Mouse (Mus musculus) stomach, embryonic 16.5 days (tissue): ENCODE data around the gene Ncor2. TPM values are rescaled to one million over a fixed set of nuclear protein-coding genes. Genes with fewer than 3 reads are reported as not detected.

Experiments
- ATAC-seq: fragments of 200-750 bp; cut with Nextera tagmentation; 2 replicates; pipeline ENCODE4 v1.8.0; 2017; ENCODE audit warnings: moderate number of reproducible peaks, moderate TSS enrichment; ENCODE audit not compliant: insufficient read depth, low FRiP score
- H3K27ac ChIP-seq: fragments of 300-500 bp; sonication (generic); 2 replicates; pipeline ENCODE4 v1.5.1; 2014; ENCODE audit warnings: low read length
- H3K27me3 ChIP-seq: fragments of 300-500 bp; sonication (generic); 2 replicates; pipeline ENCODE4 v1.6.1; 2014; ENCODE audit warnings: low read length, control low read depth, mixed read lengths; ENCODE audit not compliant: control insufficient read depth, insufficient read depth
- H3K36me3 ChIP-seq: fragments of 300-500 bp; sonication (generic); 2 replicates; pipeline ENCODE4 v1.6.1; 2014; ENCODE audit warnings: low read length; ENCODE audit not compliant: control insufficient read depth, insufficient read depth
- H3K4me1 ChIP-seq: fragments of 300-500 bp; sonication (generic); 2 replicates; pipeline ENCODE4 v1.6.1; 2014; ENCODE audit warnings: low read length, control low read depth, mixed read lengths; ENCODE audit not compliant: control insufficient read depth, insufficient read depth
- H3K4me2 ChIP-seq: fragments of 300-500 bp; sonication (generic); 2 replicates; pipeline ENCODE4 v1.6.1; 2014; ENCODE audit warnings: low read depth, low read length, mixed read lengths
- H3K4me3 ChIP-seq: fragments of 300-500 bp; sonication (generic); replicated peaks from 2 replicates; pipeline ENCODE4 v1.5.1; 2014; ENCODE audit warnings: mild to moderate bottlenecking, low read length
- H3K9ac ChIP-seq: fragments of 300-500 bp; sonication (generic); 2 replicates; pipeline ENCODE4 v1.6.1; 2014; ENCODE audit warnings: low read length
- H3K9me3 ChIP-seq: fragments of 300-500 bp; sonication (generic); replicated peaks from 2 replicates; pipeline ENCODE4 v1.6.1; 2016; ENCODE audit warnings: low read length, control low read depth; ENCODE audit not compliant: control insufficient read depth
- WGBS: fragments of 180-500 bp; shearing (Covaris S2); extraction: QIAGEN DNeasy Blood & Tissue Kit; methylation state at CpG from one replicate; pipeline ENCODE4 v1.1.7; 2014; 5-methylcytosine and 5-hydroxymethylcytosine counted together
- polyA plus RNA-seq: library from polyadenylated mRNA; unstranded; fragments of >200 nt; fragmentation: Nextera tagmentation; extraction: Ambion mirVana; gene quantifications from 2 replicates; pipeline ENCODE4 v1.2.1, GENCODE M21; 2015

Gene Ncor2
- polyA plus RNA-seq, 1 experiment from 2014 or later, result 24.6 TPM

- no peak overlapping the region for H3K4me3 ChIP-seq
- 70% methylated on average over 22 of the region's 22 CpGs for WGBS
- H3K27ac ChIP-seq, result peak overlapping the region; percentile 63
- H3K4me2 ChIP-seq, result 0 out of 2 replicates have a peak overlapping the region, but pooled peaks have one; percentile 15
- H3K27me3 ChIP-seq, result no peaks in the 10 kb centered on the region
- H3K9me3 ChIP-seq, result no peaks in the 10 kb centered on the region
- H3K36me3 ChIP-seq, result no peaks in the 10 kb centered on the region
- 0 out of 2 replicates have a peak, but pooled peaks have one; percentile 12 for ATAC-seq
- peaks cover 86% of the 10 kb centered on the region for H3K4me1 ChIP-seq
- no peak overlapping the region; the same call in 1 of the 2 replicates for H3K9ac ChIP-seq
Measured at GRCm38 (mm10) chr5:125156418-125157205, 22.4 kb downstream of the Ncor2 start.

- no peak for ATAC-seq
- H3K27ac ChIP-seq, result peak overlapping the region; percentile 63
- WGBS, result 87% methylated on average over 4 of the region's 4 CpGs
Measured at GRCm38 (mm10) chr5:125155451-125155850, 23.6 kb downstream of the Ncor2 start.

GRCm38 (mm10) chr5:125154989-125155388 lies 24.0 kb downstream of the Ncor2 start:
- H3K4me1 ChIP-seq, result peaks cover 92% of the 10 kb centered on the region
- peak overlapping the region; percentile 60 for H3K27ac ChIP-seq
- H3K27me3 ChIP-seq, result no peaks in the 10 kb centered on the region
- H3K4me2 ChIP-seq, result no peak overlapping the region
- H3K36me3 ChIP-seq, result no peaks in the 10 kb centered on the region
- 51% methylated on average over 5 of the region's 5 CpGs for WGBS
- no peak overlapping the region for H3K4me3 ChIP-seq
- ATAC-seq, result no peak
- H3K9ac ChIP-seq, result peak overlapping the region; percentile 30; the same call in 1 of the 2 replicates
- no peaks in the 10 kb centered on the region for H3K9me3 ChIP-seq

More at GRCm38 (mm10) chr5:125155451-125155850, 23.6 kb downstream of the Ncor2 start:
- Histone ChIP-seq H3K27me3 (no peaks in the 10 kb centered on the region), H3K9ac (peak overlapping the region; percentile 30; the same call in 1 of the 2 replicates), H3K4me2 (no peak overlapping the region), H3K9me3 (no peaks in the 10 kb centered on the region), H3K4me1 (peaks cover 94% of the 10 kb centered on the region), H3K36me3 (no peaks in the 10 kb centered on the region), H3K4me3 (no peak overlapping the region)

- no peak for ATAC-seq
- Histone ChIP-seq H3K4me3 (no peak overlapping the region), H3K36me3 (no peaks in the 10 kb centered on the region), H3K9ac (no peak overlapping the region), H3K27ac (peak overlapping the region; percentile 60; the same call in 1 of the 2 replicates), H3K4me2 (no peak overlapping the region), H3K27me3 (no peaks in the 10 kb centered on the region), H3K4me1 (peaks cover 92% of the 10 kb centered on the region), H3K9me3 (no peaks in the 10 kb centered on the region)
- WGBS, result 73% methylated on average over 5 of the region's 5 CpGs
Measured at GRCm38 (mm10) chr5:125154178-125154577, 24.8 kb downstream of the Ncor2 start.

- H3K4me1 ChIP-seq, result peaks cover 92% of the 10 kb centered on the region
- H3K27me3 ChIP-seq, result no peaks in the 10 kb centered on the region
- H3K36me3 ChIP-seq, result no peaks in the 10 kb centered on the region
- H3K4me3 ChIP-seq, result no peak overlapping the region
- ATAC-seq, result no peak
- no peak overlapping the region for H3K4me2 ChIP-seq
- WGBS, result 86% methylated on average over 11 of the region's 11 CpGs
- no peaks in the 10 kb centered on the region for H3K9me3 ChIP-seq
- no peak overlapping the region for H3K9ac ChIP-seq
- H3K27ac ChIP-seq, result no peak overlapping the region
Measured at GRCm38 (mm10) chr5:125153201-125153816, 25.7 kb downstream of the Ncor2 start.

- Histone ChIP-seq H3K27ac (peak overlapping the region; percentile 71), H3K4me1 (peaks cover 88% of the 10 kb centered on the region), H3K9ac (peak overlapping the region; percentile 15; the same call in 1 of the 2 replicates), H3K9me3 (no peaks in the 10 kb centered on the region), H3K4me2 (no peak overlapping the region; the same call in 1 of the 2 replicates), H3K4me3 (no peak overlapping the region), H3K36me3 (no peaks in the 10 kb centered on the region), H3K27me3 (no peaks in the 10 kb centered on the region)
- peak; percentile 66 for ATAC-seq
- WGBS, result 9% methylated on average over 17 of the region's 17 CpGs
Measured at GRCm38 (mm10) chr5:125151872-125152534, 27.0 kb downstream of the Ncor2 start.

GRCm38 (mm10) chr5:125150951-125151564 lies 28.0 kb downstream of the Ncor2 start:
- Histone ChIP-seq H3K27ac (peak overlapping the region; percentile 71), H3K4me3 (no peak overlapping the region), H3K9ac (0 out of 2 replicates have a peak overlapping the region, but pooled peaks have one; percentile 15), H3K36me3 (no peaks in the 10 kb centered on the region), H3K4me1 (peaks cover 83% of the 10 kb centered on the region), H3K27me3 (no peaks in the 10 kb centered on the region), H3K4me2 (no peak overlapping the region), H3K9me3 (no peaks in the 10 kb centered on the region)
- 28% methylated on average over 10 of the region's 10 CpGs for WGBS
- ATAC-seq, result peak; percentile 26; the same call in 1 of the 2 replicates

- 68% methylated on average over 17 of the region's 17 CpGs for WGBS
- Histone ChIP-seq H3K4me1 (peaks cover 77% of the 10 kb centered on the region), H3K27ac (peak overlapping the region; percentile 49; the same call in 1 of the 2 replicates), H3K4me3 (no peak overlapping the region), H3K9ac (no peak overlapping the region), H3K27me3 (no peaks in the 10 kb centered on the region), H3K4me2 (no peak overlapping the region), H3K9me3 (no peaks in the 10 kb centered on the region), H3K36me3 (no peaks in the 10 kb centered on the region)
- no peak for ATAC-seq
Measured at GRCm38 (mm10) chr5:125149142-125149541, 29.9 kb downstream of the Ncor2 start.
